Comparison of ENCODE assay signal across 8 mouse cellular contexts in genomic region chr10:75032395-75032794, GRCm38 (mm10). TPM values are rescaled to one million over a fixed set of nuclear protein-coding genes. Genes with fewer than 3 reads are reported as not detected.
DNase-seq lines count a peak whose midpoint lies in the region; ATAC-seq lines count a peak whose summit lies in the region.
"Had no signal": no experiment of that assay in that cellular context is flagged by ENCODE, and none has a peak within 500 bp of the region (broad histone marks: within the 10 kb centered on the region; RNA-seq: fewer than 3 reads in every experiment).

Rsph14 (minus strand) TSS chr10:75032586.

- no peaks in the 10 kb centered on the region for H3K9me3 ChIP-seq in neural tube, embryonic 13.5 days

- peak; percentile 96 for DNase-seq in adrenal gland, postnatal 14 days
- DNase-seq in cerebellum, postnatal 10 days: peak; percentile 91 to 95
- peak; percentile 67 to 78 for DNase-seq in frontal cortex, postnatal 14 days (ENCODE audit: low spot score in 2 of 2)
- peak; percentile 89 to 93 for DNase-seq in kidney, adult 8-10 months
- DNase-seq in left cerebral cortex, postnatal 4 days: peak; percentile 96
- DNase-seq in testis, postnatal 10 days (ENCODE audit: low spot score): peak; percentile 92

- peak within 1 kb of the TSS; percentile 78 for H3K27ac ChIP-seq in neural tube, embryonic 13.5 days (replicated peaks)

- H3K27me3 ChIP-seq in neural tube, embryonic 13.5 days: no peaks in the 10 kb centered on the region

- H3K9ac ChIP-seq in neural tube, embryonic 13.5 days: no peak within 1 kb of the TSS

- ATAC-seq in neural tube, embryonic 13.5 days (ENCODE audit: low read depth): peak; percentile 55

- H3K4me2 ChIP-seq in neural tube, embryonic 13.5 days: peak within 1 kb of the TSS; percentile 39

- peaks cover 40% of the 10 kb centered on the region for H3K4me1 ChIP-seq in neural tube, embryonic 13.5 days (replicated peaks)

- intact Hi-C loops in left cerebral cortex, postnatal 4 days (cut with DNase I): no loop called here

- WGBS in neural tube, embryonic 13.5 days: 8% methylated on average over 10 of the region's 10 CpGs

- no peaks in the 10 kb centered on the region for H3K36me3 ChIP-seq in neural tube, embryonic 13.5 days

- H3K4me3 ChIP-seq in neural tube, embryonic 13.5 days: no peak within 1 kb of the TSS
- H3K4me3 ChIP-seq: myocyte had no signal

RNA-seq across cellular contexts. Expression of gene Rsph14, which starts in this region (rescaled TPM):
- 0.52 and 0.53 TPM in 2 replicates for total RNA-seq in adrenal gland, postnatal 14 days (2021)
- under 1 TPM; 0.70 to 0.81 TPM for total RNA-seq in left cerebral cortex, postnatal 4 days (2021)
- 0.35 TPM in 1 of 2 replicates, not detected in the other for polyA plus RNA-seq in neural tube, embryonic 13.5 days (2015; fragmentation: Nextera tagmentation; extraction: Ambion mirVana)
- polyA plus RNA-seq: myocyte had no signal

Comparison
In these comparisons a context has a peak if more than half of its experiments do, and no peak if none do; other contexts are left out.
1. Peak in DNase-seq in adrenal gland, postnatal 14 days; RNA of the gene not detected or under 1 TPM.
2. Peak in DNase-seq in left cerebral cortex, postnatal 4 days; RNA of the gene not detected or under 1 TPM.
3. Peak in ATAC-seq, H3K27ac ChIP-seq and H3K4me2 ChIP-seq in neural tube, embryonic 13.5 days; RNA of the gene not detected or under 1 TPM.